Mouse (Mus musculus) liver, embryonic 16.5 days (tissue): ENCODE data around the gene Fam186a. TPM values are rescaled to one million over a fixed set of nuclear protein-coding genes. Genes with fewer than 3 reads are reported as not detected.

Experiments
- ATAC-seq: fragments of 200-750 bp; cut with Nextera tagmentation; 2 replicates; pipeline ENCODE4 v1.8.0; 2017; ENCODE audit warnings: low read depth, mild to moderate bottlenecking, moderate number of reproducible peaks, moderate library complexity
- H3K27ac ChIP-seq: fragments of 300-500 bp; sonication (generic); 2 replicates; pipeline ENCODE4 v1.5.1; 2014; ENCODE audit warnings: mild to moderate bottlenecking, low read length
- H3K27me3 ChIP-seq: fragments of 300-500 bp; sonication (generic); 2 replicates; pipeline ENCODE4 v1.6.1; 2014; ENCODE audit warnings: low read depth, low read length, mixed read lengths; ENCODE audit not compliant: control insufficient read depth, insufficient read depth
- H3K36me3 ChIP-seq: fragments of 300-500 bp; sonication (generic); 2 replicates; pipeline ENCODE4 v1.6.1; 2014; ENCODE audit warnings: mild to moderate bottlenecking; ENCODE audit not compliant: control insufficient read depth, insufficient read depth
- H3K4me1 ChIP-seq: fragments of 300-500 bp; sonication (generic); 2 replicates; pipeline ENCODE4 v1.6.1; 2014; ENCODE audit warnings: low read depth, low read length, mixed read lengths; ENCODE audit not compliant: control insufficient read depth
- H3K4me2 ChIP-seq: fragments of 300-500 bp; sonication (generic); 2 replicates; pipeline ENCODE4 v1.6.1; 2014; ENCODE audit warnings: low read depth, low read length, mixed read lengths
- H3K4me3 ChIP-seq: fragments of 300-500 bp; sonication (generic); 2 replicates; pipeline ENCODE4 v1.5.1; 2014; ENCODE audit warnings: low read depth, mild to moderate bottlenecking, low read length
- H3K9ac ChIP-seq: fragments of 300-500 bp; sonication (generic); 2 replicates; pipeline ENCODE4 v1.6.1; 2014; ENCODE audit warnings: low read depth, low read length
- H3K9me3 ChIP-seq: fragments of 300-500 bp; sonication (generic); replicated peaks from 2 replicates; pipeline ENCODE4 v1.6.1; 2016; ENCODE audit warnings: low read length; ENCODE audit not compliant: control insufficient read depth
- WGBS: fragments of 180-500 bp; shearing (Covaris S2); extraction: QIAGEN DNeasy Blood & Tissue Kit; methylation state at CpG from one replicate; pipeline ENCODE4 v1.1.7; 2014; ENCODE audit not compliant: insufficient replicate concordance; 5-methylcytosine and 5-hydroxymethylcytosine counted together
- polyA plus RNA-seq: library from polyadenylated mRNA; unstranded; fragments of >200 nt; fragmentation: Nextera tagmentation; extraction: Ambion mirVana; gene quantifications from 2 replicates; pipeline ENCODE4 v1.2.1, GENCODE M21; 2015

Fam186a gene
- polyA plus RNA-seq, 1 experiment from 2014 or later, result not detected

DNA sequence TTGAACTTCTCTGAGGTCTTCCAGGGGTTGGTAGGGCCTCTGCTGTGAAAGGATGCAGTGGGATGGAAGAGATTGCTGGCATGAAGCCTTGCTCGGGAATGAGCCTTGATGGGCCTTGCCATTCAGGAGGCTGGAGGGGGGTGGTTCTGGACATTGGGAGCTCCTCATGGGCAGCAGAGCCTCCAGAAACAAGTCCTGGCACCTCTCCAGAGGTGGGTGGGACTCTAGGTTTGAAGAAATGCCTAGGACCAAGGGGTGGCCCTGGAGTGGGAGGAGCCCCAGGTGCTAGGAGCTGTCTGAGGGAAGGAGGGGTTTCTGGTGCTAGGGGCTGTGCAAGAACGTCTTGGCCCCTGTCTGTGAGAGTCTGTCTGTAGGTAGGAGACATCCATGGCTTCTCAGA lies 26.4 kb downstream of the Fam186a start:
- Histone ChIP-seq H3K27me3 (no peaks in the 10 kb centered on the region), H3K4me2 (no peak overlapping the region), H3K36me3 (no peaks in the 10 kb centered on the region), H3K27ac (no peak overlapping the region), H3K4me1 (no peaks in the 10 kb centered on the region; the same call in 1 of the 2 replicates), H3K4me3 (no peak overlapping the region), H3K9ac (no peak overlapping the region), H3K9me3 (no peaks in the 10 kb centered on the region)
- 41% methylated on average over 2 of the region's 2 CpGs for WGBS
- ATAC-seq, result no peak

- no peaks in the 10 kb centered on the region for H3K27me3 ChIP-seq
- H3K4me1 ChIP-seq, result no peaks in the 10 kb centered on the region; the same call in 1 of the 2 replicates
- H3K9ac ChIP-seq, result no peak overlapping the region
- no peak overlapping the region for H3K4me2 ChIP-seq
- WGBS, result 66% methylated on average over 8 of the region's 8 CpGs
- no peaks in the 10 kb centered on the region for H3K36me3 ChIP-seq
- ATAC-seq, result peak; percentile 55
- no peak overlapping the region for H3K4me3 ChIP-seq
- H3K9me3 ChIP-seq, result no peaks in the 10 kb centered on the region
- H3K27ac ChIP-seq, result no peak overlapping the region
These were observed 29.0 kb downstream of the Fam186a start for GRCm38 (mm10) chr15:99937841-99938240.

- Histone ChIP-seq H3K4me2 (no peak overlapping the region), H3K4me3 (no peak overlapping the region), H3K36me3 (no peaks in the 10 kb centered on the region), H3K9ac (no peak overlapping the region), H3K9me3 (no peaks in the 10 kb centered on the region), H3K27ac (no peak overlapping the region), H3K27me3 (no peaks in the 10 kb centered on the region), H3K4me1 (no peaks in the 10 kb centered on the region; the same call in 1 of the 2 replicates)
- WGBS, result 76% methylated on average over 3 of the region's 3 CpGs
- no peak for ATAC-seq
These were observed 30.2 kb downstream of the Fam186a start for GRCm38 (mm10) chr15:99936659-99937058.

DNA sequence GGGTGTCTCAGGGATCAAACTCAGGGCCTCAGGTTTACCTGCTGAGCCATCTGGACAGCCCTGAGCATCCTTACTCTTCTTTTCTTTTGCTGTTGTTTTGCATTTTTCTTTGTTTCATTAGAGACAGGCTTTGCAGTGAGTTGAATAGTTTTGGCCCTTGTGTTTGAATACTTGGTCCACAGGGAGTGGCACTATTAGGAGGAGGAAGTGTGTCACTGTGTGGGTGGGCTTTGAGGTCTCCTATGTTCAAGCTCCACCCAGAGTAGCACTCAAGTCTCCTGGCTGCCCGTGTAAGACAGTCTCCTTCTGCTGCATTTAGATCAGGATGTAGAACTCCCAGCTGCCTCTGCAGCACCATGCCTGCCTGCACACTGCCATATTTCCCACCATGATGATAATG lies 32.4 kb downstream of the Fam186a start:
- H3K4me2 ChIP-seq, result no peak overlapping the region
- no peak for ATAC-seq
- no peaks in the 10 kb centered on the region for H3K9me3 ChIP-seq
- H3K4me3 ChIP-seq, result no peak overlapping the region
- no peaks in the 10 kb centered on the region for H3K36me3 ChIP-seq
- H3K27ac ChIP-seq, result no peak overlapping the region
- 29% methylated on average over 1 of the region's 1 CpGs for WGBS
- no peaks in the 10 kb centered on the region for H3K27me3 ChIP-seq
- H3K4me1 ChIP-seq, result no peaks in the 10 kb centered on the region; the same call in 1 of the 2 replicates
- no peak overlapping the region for H3K9ac ChIP-seq

DNA sequence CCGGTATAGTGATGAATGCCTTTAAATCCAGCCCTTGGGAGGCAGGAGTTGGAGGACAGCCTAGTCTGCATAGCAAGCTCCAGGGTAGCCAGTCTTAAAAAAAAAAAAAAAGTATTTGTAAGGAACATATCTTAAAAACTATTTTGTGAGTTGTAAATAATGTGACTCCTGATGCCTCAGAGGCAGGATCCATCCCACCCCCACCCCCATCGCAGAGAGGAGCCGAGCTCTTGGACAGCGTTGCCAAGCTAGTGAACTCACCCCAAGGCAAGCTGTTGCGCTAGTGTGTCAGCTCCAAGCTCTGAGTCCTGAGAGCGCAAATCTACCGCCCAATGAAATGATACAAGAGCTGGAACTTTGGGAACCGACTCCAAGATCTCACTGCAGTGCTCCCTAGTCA lies 35.6 kb downstream of the Fam186a start:
- Histone ChIP-seq H3K27me3 (no peaks in the 10 kb centered on the region), H3K4me3 (no peak overlapping the region), H3K4me1 (no peaks in the 10 kb centered on the region), H3K27ac (no peak overlapping the region), H3K9me3 (no peaks in the 10 kb centered on the region), H3K36me3 (no peaks in the 10 kb centered on the region), H3K4me2 (no peak overlapping the region), H3K9ac (no peak overlapping the region)
- WGBS, result 70% methylated on average over 8 of the region's 8 CpGs
- no peak for ATAC-seq

GRCm38 (mm10) chr15:99919601-99920158 lies 47.2 kb downstream of the Fam186a start:
- WGBS, result 63% methylated on average over 15 of the region's 15 CpGs
- peak; percentile 73 for ATAC-seq
- H3K9me3 ChIP-seq, result no peaks in the 10 kb centered on the region
- no peaks in the 10 kb centered on the region; the same call in 1 of the 2 replicates for H3K4me1 ChIP-seq
- H3K4me3 ChIP-seq, result no peak overlapping the region
- H3K27me3 ChIP-seq, result no peaks in the 10 kb centered on the region
- 0 out of 2 replicates have a peak overlapping the region, but pooled peaks have one; percentile 10 for H3K9ac ChIP-seq
- peak overlapping the region; percentile 69 for H3K27ac ChIP-seq
- no peak overlapping the region for H3K4me2 ChIP-seq
- no peaks in the 10 kb centered on the region for H3K36me3 ChIP-seq

DNA sequence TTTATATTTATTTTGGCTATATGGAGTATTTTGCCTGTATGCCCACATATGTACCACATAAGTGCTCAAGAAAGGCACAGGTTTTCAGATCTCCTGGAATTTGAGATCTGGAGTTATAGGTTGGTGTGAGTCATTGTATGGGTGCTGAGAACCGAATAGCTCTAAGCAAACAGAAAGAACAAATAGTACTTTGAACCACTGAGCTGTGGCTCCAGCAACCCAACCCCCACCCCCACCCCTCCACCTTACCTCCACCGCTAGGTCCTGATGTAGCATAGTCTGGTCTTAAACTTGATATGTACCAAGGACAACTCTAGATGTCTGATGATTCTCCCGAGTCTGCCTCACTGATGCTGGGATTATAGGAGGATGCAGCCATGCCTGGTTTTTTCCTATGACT lies 49.6 kb downstream of the Fam186a start:
- Histone ChIP-seq H3K4me1 (no peaks in the 10 kb centered on the region; the same call in 1 of the 2 replicates), H3K27ac (peak overlapping the region; percentile 22; the same call in 1 of the 2 replicates), H3K9ac (no peak overlapping the region), H3K9me3 (no peaks in the 10 kb centered on the region), H3K36me3 (no peaks in the 10 kb centered on the region), H3K4me2 (no peak overlapping the region), H3K27me3 (no peaks in the 10 kb centered on the region), H3K4me3 (no peak overlapping the region)
- WGBS, result 51% methylated on average over 3 of the region's 3 CpGs
- peak; percentile 79 for ATAC-seq

GRCm38 (mm10) chr15:99914613-99915012 lies 52.2 kb downstream of the Fam186a start:
- no peak overlapping the region for H3K4me2 ChIP-seq
- H3K27ac ChIP-seq, result peak overlapping the region; percentile 9; the same call in 1 of the 2 replicates
- no peak overlapping the region for H3K9ac ChIP-seq
- ATAC-seq, result no peak
- 54% methylated on average over 5 of the region's 5 CpGs for WGBS
- no peaks in the 10 kb centered on the region for H3K27me3 ChIP-seq
- H3K36me3 ChIP-seq, result no peaks in the 10 kb centered on the region
- no peak overlapping the region for H3K4me3 ChIP-seq
- H3K9me3 ChIP-seq, result no peaks in the 10 kb centered on the region
- no peaks in the 10 kb centered on the region; the same call in 1 of the 2 replicates for H3K4me1 ChIP-seq

DNA sequence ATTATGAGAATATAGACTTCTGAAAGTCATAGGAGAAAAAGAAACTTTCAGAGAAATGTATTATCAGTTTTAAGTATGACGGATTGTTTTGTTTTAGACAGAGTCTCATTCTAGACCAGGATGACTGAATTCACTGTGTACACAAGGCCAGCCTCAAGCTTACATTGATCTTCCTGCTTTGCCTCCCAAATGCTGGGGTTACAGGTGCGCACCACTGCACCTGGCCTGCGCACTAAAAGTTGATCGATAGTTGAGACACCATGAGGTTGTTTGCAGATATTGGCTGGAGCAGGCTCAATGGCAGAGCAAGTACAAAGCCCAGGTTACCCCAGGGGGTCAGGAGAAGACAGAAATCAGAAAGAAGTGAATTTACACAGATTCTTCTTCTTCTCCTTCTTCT lies 55.1 kb downstream of the Fam186a start:
- Histone ChIP-seq H3K27me3 (no peaks in the 10 kb centered on the region), H3K4me1 (no peaks in the 10 kb centered on the region; the same call in 1 of the 2 replicates), H3K9ac (no peak overlapping the region), H3K4me3 (no peak overlapping the region), H3K9me3 (no peaks in the 10 kb centered on the region), H3K27ac (no peak overlapping the region), H3K4me2 (no peak overlapping the region), H3K36me3 (no peaks in the 10 kb centered on the region)
- 61% methylated on average over 4 of the region's 4 CpGs for WGBS
- ATAC-seq, result no peak
